Mouse (Mus musculus) heart, embryonic 14.5 days (tissue): Measurements from ENCODE around the gene Wfdc15a. TPM values are rescaled to one million over a fixed set of nuclear protein-coding genes. Genes with fewer than 3 reads are reported as not detected.

Experiments
- ATAC-seq: fragments of 200-750 bp; cut with Nextera tagmentation; 2 replicates; pipeline ENCODE4 v1.8.0; 2017; ENCODE audit warnings: low read depth, moderate TSS enrichment; ENCODE audit not compliant: insufficient number of reproducible peaks, insufficient read depth, low FRiP score
- H3K27ac ChIP-seq, 2 experiments: fragments of 200-500 bp in 1 of 2; fragments of 300-500 bp in 1 of 2; sonication (generic) in 1 of 2; replicated peaks in 1 of 2; 2 replicates each; pipeline ENCODE4 v1.5.1; 2012 to 2014; ENCODE audit warnings: low read depth in 2 of 2, low read length in 2 of 2, control low read depth in 1 of 2, mild to moderate bottlenecking in 1 of 2, mixed read lengths in 1 of 2; ENCODE audit not compliant: control insufficient read depth in 1 of 2, insufficient read depth in 1 of 2
- H3K27me3 ChIP-seq: fragments of 300-500 bp; sonication (generic); 2 replicates; pipeline ENCODE4 v1.6.1; 2014; ENCODE audit warnings: mild to moderate bottlenecking, low read length, control low read depth; ENCODE audit not compliant: control insufficient read depth, insufficient read depth
- H3K36me3 ChIP-seq: fragments of 300-500 bp; sonication (generic); 2 replicates; pipeline ENCODE4 v1.6.1; 2014; ENCODE audit warnings: mild to moderate bottlenecking, control low read depth, low read length, mixed read lengths; ENCODE audit not compliant: control insufficient read depth, insufficient read depth
- H3K4me1 ChIP-seq, 2 experiments: fragments of 200-500 bp in 1 of 2; fragments of 300-500 bp in 1 of 2; sonication (generic) in 1 of 2; 2 replicates each; pipeline ENCODE4 v1.6.1; 2012 to 2014; ENCODE audit warnings: low read length in 2 of 2, control low read depth in 1 of 2, mixed read lengths in 1 of 2; ENCODE audit not compliant: control insufficient read depth in 2 of 2, insufficient read depth in 2 of 2
- H3K4me2 ChIP-seq: fragments of 300-500 bp; sonication (generic); 2 replicates; pipeline ENCODE4 v1.6.1; 2014; ENCODE audit warnings: mild to moderate bottlenecking, low read length
- H3K4me3 ChIP-seq, 2 experiments: fragments of 200-500 bp in 1 of 2; fragments of 300-500 bp in 1 of 2; sonication (generic) in 1 of 2; 2 replicates each; pipeline ENCODE4 v1.5.1; 2012 to 2014; ENCODE audit warnings: low read length in 2 of 2, mild to moderate bottlenecking in 2 of 2, control low read depth in 1 of 2, low read depth in 1 of 2, moderate library complexity in 1 of 2; ENCODE audit not compliant: control insufficient read depth in 1 of 2, insufficient read depth in 1 of 2
- H3K9ac ChIP-seq: fragments of 300-500 bp; sonication (generic); 2 replicates; pipeline ENCODE4 v1.6.1; 2014; ENCODE audit warnings: mild to moderate bottlenecking, low read length
- H3K9me3 ChIP-seq: fragments of 300-500 bp; sonication (generic); 2 replicates; pipeline ENCODE4 v1.6.1; 2016; ENCODE audit warnings: low read length, control low read depth; ENCODE audit not compliant: control insufficient read depth
- WGBS: fragments of 180-500 bp; shearing (Covaris S2); extraction: QIAGEN DNeasy Blood & Tissue Kit; methylation state at CpG from one replicate; pipeline ENCODE4 v1.1.7; 2014; 5-methylcytosine and 5-hydroxymethylcytosine counted together
- polyA plus RNA-seq: library from polyadenylated mRNA; unstranded; fragments of >200 nt; fragmentation: Nextera tagmentation; extraction: Ambion mirVana; gene quantifications from 2 replicates; pipeline ENCODE4 v1.2.1, GENCODE M21; 2014

Gene Wfdc15a
- polyA plus RNA-seq, 1 experiment from 2014 or later: not detected

GRCm38 (mm10) chr2:164177831-164178230 lies 22.1 kb downstream of the Wfdc15a start:
- WGBS: 71% methylated on average over 5 of the region's 5 CpGs
- no peak overlapping the region for H3K9ac ChIP-seq
- no peak overlapping the region for H3K4me3 ChIP-seq
- ATAC-seq: no peak
- H3K27ac ChIP-seq: no peak overlapping the region
- H3K4me2 ChIP-seq: no peak overlapping the region
- peaks cover 10 to 17% of the 10 kb centered on the region in 2 experiments; a peak in 3 of 4 replicates for H3K4me1 ChIP-seq
- no peaks in the 10 kb centered on the region for H3K9me3 ChIP-seq
- peaks cover 18% of the 10 kb centered on the region for H3K27me3 ChIP-seq
- H3K36me3 ChIP-seq: no peaks in the 10 kb centered on the region

GRCm38 (mm10) chr2:164175850-164176249 lies 24.1 kb downstream of the Wfdc15a start:
- Histone ChIP-seq H3K36me3 (no peaks in the 10 kb centered on the region), H3K4me3 (no peak overlapping the region), H3K27me3 (peaks cover 28% of the 10 kb centered on the region), H3K9me3 (no peaks in the 10 kb centered on the region), H3K27ac (no peak overlapping the region), H3K4me2 (no peak overlapping the region), H3K9ac (no peak overlapping the region), H3K4me1 (peaks cover 11 to 22% of the 10 kb centered on the region in 2 experiments; a peak in 3 of 4 replicates)
- 75% methylated on average over 3 of the region's 3 CpGs for WGBS
- no peak for ATAC-seq

GRCm38 (mm10) chr2:164174649-164175395 lies 25.1 kb downstream of the Wfdc15a start:
- H3K27ac ChIP-seq: no peak overlapping the region
- H3K4me3 ChIP-seq: no peak overlapping the region
- no peaks in the 10 kb centered on the region for H3K36me3 ChIP-seq
- no peak overlapping the region for H3K9ac ChIP-seq
- peaks cover 38% of the 10 kb centered on the region for H3K27me3 ChIP-seq
- no peaks in the 10 kb centered on the region for H3K9me3 ChIP-seq
- H3K4me1 ChIP-seq: peaks cover 12 to 24% of the 10 kb centered on the region in 2 experiments; a peak in 3 of 4 replicates
- no peak for ATAC-seq
- H3K4me2 ChIP-seq: no peak overlapping the region
- 65% methylated on average over 8 of the region's 8 CpGs for WGBS

GRCm38 (mm10) chr2:164173394-164173793 lies 26.5 kb downstream of the Wfdc15a start:
- ATAC-seq: no peak
- no peak overlapping the region for H3K9ac ChIP-seq
- H3K4me1 ChIP-seq: peaks cover 13 to 28% of the 10 kb centered on the region in 2 experiments; a peak in 3 of 4 replicates
- 21% methylated on average over 3 of the region's 3 CpGs for WGBS
- H3K36me3 ChIP-seq: no peaks in the 10 kb centered on the region
- H3K27ac ChIP-seq: no peak overlapping the region; a peak in 1 of 4 replicates
- H3K4me3 ChIP-seq: no peak overlapping the region
- H3K27me3 ChIP-seq: peaks cover 51% of the 10 kb centered on the region
- no peak overlapping the region for H3K4me2 ChIP-seq
- 0 out of 2 replicates have a peak, but pooled peaks cover 2% of the 10 kb centered on the region for H3K9me3 ChIP-seq

- Histone ChIP-seq H3K9ac (peak within 1 kb of the TSS; percentile 10; the same call in 1 of the 2 replicates), H3K27ac (no peak within 1 kb of the TSS), H3K4me2 (peak within 1 kb of the TSS; percentile 63), H3K36me3 (no peaks in the 10 kb centered on the region), H3K27me3 (peaks cover 64% of the 10 kb centered on the region), H3K4me3 (peak within 1 kb of the TSS; percentile 28 to 34), H3K4me1 (peaks cover 15 to 34% of the 10 kb centered on the region in 2 experiments; a peak in 3 of 4 replicates), H3K9me3 (0 out of 2 replicates have a peak, but pooled peaks cover 3% of the 10 kb centered on the region)
- 2% methylated on average over 29 of the region's 29 CpGs for WGBS
- ATAC-seq: no peak
Observed at GRCm38 (mm10) chr2:164170902-164171301, 29.0 kb downstream of the Wfdc15a start, which contains the start of gene Kcns1. Gene Kcns1 (minus strand): TSS chr2:164171113.

GRCm38 (mm10) chr2:164170326-164170725 lies 29.6 kb downstream of the Wfdc15a start:
- no peak overlapping the region for H3K4me3 ChIP-seq
- H3K4me2 ChIP-seq: peak overlapping the region; percentile 63; the same call in 1 of the 2 replicates
- H3K4me1 ChIP-seq: peaks cover 15 to 34% of the 10 kb centered on the region in 2 experiments; a peak in 3 of 4 replicates
- H3K9me3 ChIP-seq: 0 out of 2 replicates have a peak, but pooled peaks cover 3% of the 10 kb centered on the region
- no peak overlapping the region for H3K27ac ChIP-seq
- no peaks in the 10 kb centered on the region for H3K36me3 ChIP-seq
- H3K27me3 ChIP-seq: peaks cover 68% of the 10 kb centered on the region
- 8% methylated on average over 11 of the region's 11 CpGs for WGBS
- ATAC-seq: no peak
- no peak overlapping the region for H3K9ac ChIP-seq

GRCm38 (mm10) chr2:164168571-164168946 lies 31.4 kb downstream of the Wfdc15a start:
- H3K4me2 ChIP-seq: peak overlapping the region; percentile 61
- H3K27ac ChIP-seq: no peak overlapping the region
- ATAC-seq: no peak
- 6% methylated on average over 41 of the region's 42 CpGs for WGBS
- H3K36me3 ChIP-seq: no peaks in the 10 kb centered on the region
- H3K4me3 ChIP-seq: peak overlapping the region; percentile 12 to 34
- no peak overlapping the region for H3K9ac ChIP-seq
- peaks cover 71% of the 10 kb centered on the region for H3K27me3 ChIP-seq
- H3K9me3 ChIP-seq: 0 out of 2 replicates have a peak, but pooled peaks cover 3% of the 10 kb centered on the region
- peaks cover 5 to 21% of the 10 kb centered on the region in 2 experiments; a peak in 3 of 4 replicates for H3K4me1 ChIP-seq
